Mouse (Mus musculus): ENCODE results near the gene Ppp1r15a.

GRCm38 (mm10) chr7:45554744-45555143 lies 28.7 kb upstream of the Ppp1r15a start, which contains the start of gene Hsd17b14:
- TF ChIP-seq CTCF (IDR thresholded peaks at IDR 0.05; ENCODE audit: extremely low read depth, insufficient read depth, low read length) (no peak), POLR2A (IDR thresholded peaks at IDR 0.05; ENCODE audit: extremely low read depth, insufficient read depth, low read length) (no peak)

Data from cortical plate, adult 2 months (tissue).